Mouse (Mus musculus) stomach, postnatal 0 days (tissue): ENCODE results near the gene Mvb12b.

Source experiments
- CTCF ChIP-seq: IDR thresholded peaks from 2 replicates; pipeline ENCODE4 v1.5.1; 2016; ENCODE audit warnings: antibody characterized with exemption, low read depth, mild to moderate bottlenecking, moderate library complexity
- EP300 ChIP-seq: optimal IDR thresholded peaks from 2 replicates; pipeline ENCODE3; 2016; ENCODE audit warnings: antibody characterized with exemption

DNA sequence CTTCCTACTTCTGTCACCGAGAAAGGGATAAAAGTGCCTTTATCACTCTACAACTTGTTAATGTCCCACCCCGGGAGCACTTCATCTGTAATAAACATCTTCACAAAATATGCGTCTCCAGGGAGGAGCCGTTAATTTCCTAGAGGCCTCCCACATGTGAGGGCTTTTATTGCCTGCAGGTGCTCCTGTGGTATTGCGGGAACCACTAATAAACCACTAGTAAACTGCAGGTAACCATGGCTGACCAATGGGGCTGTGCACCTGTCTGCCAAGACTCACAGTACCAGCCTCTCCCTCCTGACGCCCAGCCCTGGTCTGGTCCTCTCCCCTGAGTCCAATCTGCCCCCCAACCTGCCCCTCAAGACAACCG, 186.3 kb downstream of the Mvb12b start:
- no peak for TF ChIP-seq EP300
- no peak for TF ChIP-seq CTCF
